Mouse (Mus musculus) 3T3-L1 (cell line): ENCODE measurements at regions not wholly inside any gene's neighbourhood (a gene's known extent, or its start where the extent isn't known, plus 50 kb on each side); places are given as distances from the start of the nearest gene placed in this dataset.

Source experiments
- DNase-seq: peaks from one replicate; pipeline ENCODE4 v3.0.0-alpha.2; 2015; ENCODE audit warnings: low read depth, low spot score

- no peak for DNase-seq
Observed at GRCm38 (mm10) chr16:77537351-77537750, 64.5 kb downstream of the Gm11146 start.

GRCm38 (mm10) chr16:77536746-77537145, 65.1 kb downstream of the Gm11146 start:
- DNase-seq: no peak

DNA sequence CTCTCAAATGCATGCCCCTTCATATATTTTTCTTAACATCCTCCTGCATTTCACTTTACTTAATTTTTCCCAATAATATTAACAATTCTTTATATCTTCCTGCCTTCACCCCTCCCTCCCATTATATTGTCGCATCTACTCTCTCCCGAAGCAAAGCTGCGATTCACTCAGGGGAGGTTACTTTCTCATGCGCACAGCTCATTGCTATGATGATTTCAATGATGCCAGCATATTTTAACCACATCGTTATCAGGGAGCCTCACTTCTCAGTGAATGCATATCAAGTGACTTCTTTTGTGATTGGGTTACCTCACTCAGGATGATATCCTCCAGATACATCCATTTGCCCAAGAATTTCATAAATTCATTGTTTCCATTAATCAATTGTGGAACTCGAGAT, 65.6 kb downstream of the Gm11146 start:
- no peak for DNase-seq

GRCm38 (mm10) chr16:77535021-77535420, 66.9 kb downstream of the Gm11146 start:
- DNase-seq: peak; percentile 66

DNA sequence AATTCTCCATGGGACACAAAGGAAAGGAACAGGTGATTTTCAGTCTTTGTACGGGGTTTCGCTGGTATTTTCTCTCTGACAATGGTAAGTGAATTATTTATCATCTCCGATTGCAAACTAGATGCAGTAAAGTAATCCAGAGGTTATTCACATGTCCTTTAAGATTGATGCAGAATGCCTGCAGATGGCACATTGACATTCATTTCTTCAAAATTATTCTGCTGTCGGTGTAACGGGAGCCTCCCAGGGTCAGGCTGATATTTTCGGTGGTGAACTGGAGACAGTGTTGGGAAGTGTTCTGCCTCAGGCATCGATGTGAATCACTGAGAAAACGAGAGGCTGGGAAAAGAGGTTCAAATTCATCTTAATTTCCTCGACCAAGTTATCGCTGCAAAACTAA, 70.3 kb downstream of the Gm11146 start:
- no peak for DNase-seq

- peak; percentile 73 for DNase-seq
Observed at GRCm38 (mm10) chr16:77527951-77528350, 73.9 kb downstream of the Gm11146 start.

DNA sequence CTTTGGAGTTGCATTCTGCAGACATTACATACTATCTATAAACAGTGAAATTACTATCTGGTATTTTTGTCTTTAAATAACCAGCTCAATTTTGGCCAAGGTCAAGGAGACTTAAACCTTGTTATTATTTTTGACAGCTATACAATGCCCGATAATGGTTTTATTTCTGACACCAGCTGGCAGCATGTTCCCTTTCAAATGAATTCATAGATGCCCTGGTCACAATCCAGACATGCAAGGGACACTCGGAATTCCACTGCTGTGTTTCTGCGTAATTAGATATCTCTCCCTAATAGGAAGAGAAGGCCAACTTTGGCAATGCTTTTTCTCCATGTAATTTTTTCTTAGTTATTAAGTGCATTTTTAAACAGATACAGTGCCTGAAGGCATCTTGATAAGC, 87.3 kb downstream of the Gm11146 start:
- DNase-seq: no peak

DNA sequence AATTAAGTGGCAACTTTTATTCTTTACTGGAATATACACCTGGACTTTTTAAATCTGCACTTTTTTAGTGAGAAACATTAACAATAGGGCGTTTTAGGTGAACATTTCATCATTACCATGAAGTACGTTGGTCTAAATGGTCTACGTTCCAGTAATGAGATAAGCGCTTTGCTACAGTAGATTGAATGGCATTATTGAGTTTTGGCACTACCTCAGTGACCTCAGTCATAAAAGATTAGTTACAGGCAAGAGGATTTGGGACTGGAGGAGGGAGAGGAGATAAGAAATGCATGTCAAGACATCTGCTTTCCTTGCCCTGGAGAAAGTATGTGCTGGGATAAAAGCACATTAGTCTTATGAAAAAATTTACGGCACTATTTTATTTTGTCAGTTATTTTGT, 98.3 kb downstream of the Gm11146 start:
- no peak for DNase-seq

GRCm38 (mm10) chr16:77502916-77503315, 99.0 kb downstream of the Gm11146 start:
- no peak for DNase-seq

DNA sequence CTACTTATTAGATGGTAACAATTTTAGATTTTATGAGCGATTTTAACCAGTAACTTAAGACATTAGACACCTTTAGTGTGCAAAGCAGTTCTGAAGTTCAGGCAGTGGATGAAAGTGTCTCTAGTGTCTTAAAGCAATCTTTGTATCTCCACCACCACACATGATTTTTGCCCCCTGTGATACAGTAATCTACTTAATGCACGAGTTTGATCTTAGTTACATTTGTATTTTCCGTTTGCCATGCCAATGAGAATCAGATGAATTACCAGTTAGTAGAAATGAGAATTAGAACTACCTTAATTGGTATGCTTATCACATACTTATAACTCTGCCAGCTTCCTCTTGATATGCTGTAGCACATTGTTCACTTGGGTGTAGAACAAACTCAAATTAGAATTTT, 99.9 kb downstream of the Gm11146 start:
- peak; percentile 7 for DNase-seq

DNA sequence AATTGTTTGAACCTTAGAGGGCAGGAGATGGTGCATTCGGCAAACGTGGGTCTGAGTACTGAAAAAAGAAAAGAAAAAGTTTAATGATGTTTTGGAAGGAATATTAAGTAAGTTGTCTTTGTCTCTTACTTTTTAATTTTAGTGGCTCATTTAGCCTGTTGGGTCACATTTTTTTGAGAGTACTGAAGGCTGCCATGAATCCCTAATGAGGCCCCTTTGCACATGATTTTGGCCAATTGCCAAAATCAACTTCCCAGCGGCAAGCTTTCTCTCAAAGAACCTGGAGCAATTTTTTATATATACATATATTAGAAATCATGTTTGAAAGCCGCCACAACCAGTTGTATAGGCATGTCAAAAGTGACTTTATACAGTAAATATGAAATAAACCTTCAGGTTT, 100.9 kb downstream of the Gm11146 start:
- peak; percentile 54 for DNase-seq

DNA sequence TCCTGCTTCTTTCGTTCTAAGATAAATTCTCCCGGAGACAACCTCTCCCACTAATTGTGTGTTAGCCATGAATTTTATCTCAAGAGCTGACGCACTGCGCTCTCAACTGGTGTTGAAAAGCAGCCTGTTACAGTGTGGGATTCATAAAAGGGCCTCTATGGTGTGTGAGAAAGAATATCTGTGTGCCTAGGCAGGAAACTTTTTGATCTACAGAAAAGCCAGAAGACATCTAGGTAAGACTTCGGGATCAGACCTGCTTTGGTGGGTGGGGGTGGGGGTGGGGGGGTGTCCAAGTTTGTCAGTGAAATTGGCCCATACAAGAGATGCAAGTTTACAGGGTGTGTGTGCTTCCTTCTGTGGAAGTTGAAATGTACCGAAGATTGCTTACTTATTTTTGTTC, 101.5 kb downstream of the Gm11146 start:
- peak; percentile 63 for DNase-seq

- DNase-seq: peak; percentile 93
Observed at GRCm38 (mm10) chr16:77499537-77500301, 102.2 kb downstream of the Gm11146 start.

GRCm38 (mm10) chr16:77495310-77495709, 106.6 kb downstream of the Gm11146 start:
- no peak for DNase-seq

DNA sequence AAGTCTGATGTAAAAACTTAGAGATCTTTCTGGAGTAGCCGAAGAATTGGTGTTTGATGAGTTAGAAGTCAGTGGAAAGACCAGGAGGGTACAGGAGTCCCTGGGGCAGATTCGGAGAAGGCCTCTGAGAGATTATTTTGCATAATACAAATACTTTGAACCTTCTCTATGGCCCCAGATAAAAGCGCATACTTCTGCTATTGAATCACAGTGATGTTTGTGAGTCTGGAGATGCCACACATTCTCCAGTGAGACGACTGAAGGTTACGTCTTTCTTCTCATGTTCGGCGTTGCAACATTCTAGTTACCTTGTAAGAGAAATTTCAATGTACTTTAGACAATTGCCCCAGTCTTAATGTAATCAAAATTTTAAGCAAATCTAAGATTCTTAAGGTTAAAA, 107.9 kb downstream of the Gm11146 start:
- DNase-seq: no peak

- DNase-seq: no peak
Observed at GRCm38 (mm10) chr16:77488155-77488554, 113.7 kb downstream of the Gm11146 start.

DNA sequence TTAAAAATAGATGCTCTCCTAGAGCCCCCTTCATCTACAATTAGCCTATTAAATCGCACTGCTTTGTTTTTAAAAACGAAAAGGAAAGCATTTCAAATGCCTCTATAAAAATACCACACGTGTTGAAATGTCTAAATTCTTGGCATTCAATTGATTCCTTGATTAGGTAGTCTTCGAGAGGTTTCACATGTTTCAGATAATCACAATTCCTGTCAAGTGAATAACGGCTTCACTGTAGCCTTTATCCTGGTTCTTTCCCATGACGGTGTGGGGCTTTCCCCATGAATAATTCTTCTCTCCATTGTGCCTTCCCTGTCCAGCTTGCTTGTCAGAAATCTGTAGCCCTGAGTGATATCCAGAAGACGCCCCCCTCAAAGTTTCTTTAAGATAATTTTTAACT, 122.1 kb downstream of the Gm11146 start:
- DNase-seq: peak; percentile 10

GRCm38 (mm10) chr16:77471868-77472267, 130.0 kb downstream of the Gm11146 start:
- no peak for DNase-seq

- DNase-seq: peak; percentile 13
Observed at GRCm38 (mm10) chr16:77469903-77470302, 132.0 kb downstream of the Gm11146 start.

- no peak for DNase-seq
Observed at GRCm38 (mm10) chr16:77469328-77469875, 132.5 kb downstream of the Gm11146 start.

DNA sequence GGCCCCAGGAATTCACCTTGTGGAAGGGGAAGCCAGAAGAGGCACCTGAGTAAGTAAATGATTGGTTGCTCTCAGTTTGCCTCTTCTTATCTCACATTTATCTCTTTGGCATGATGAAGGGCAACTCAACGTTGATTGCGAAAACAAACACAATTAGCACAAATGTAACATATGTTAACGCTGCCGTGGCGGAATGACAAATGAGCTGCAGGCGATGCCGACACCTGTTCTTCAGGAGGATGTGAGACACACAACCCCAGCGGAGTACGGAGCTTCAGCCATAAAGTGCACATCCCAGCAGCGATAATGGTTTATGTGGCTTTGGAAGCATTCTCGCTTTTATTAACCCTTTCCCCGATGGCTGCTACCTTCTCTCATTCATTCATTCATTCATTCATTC, 134.7 kb downstream of the Gm11146 start:
- no peak for DNase-seq

GRCm38 (mm10) chr16:77464623-77465022, 137.3 kb downstream of the Gm11146 start:
- no peak for DNase-seq

GRCm38 (mm10) chr16:77461922-77462321, 140.0 kb downstream of the Gm11146 start:
- DNase-seq: no peak

GRCm38 (mm10) chr16:77461459-77461858, 140.4 kb downstream of the Gm11146 start:
- no peak for DNase-seq
